Mouse (Mus musculus) olfactory bulb, adult 2 months (tissue): ENCODE measurements around the gene Nol10.

Experiments used
- CTCF ChIP-seq: fragments of 200-500 bp; IDR thresholded peaks from 2 replicates; pipeline ENCODE4 v1.5.1; 2012; ENCODE audit warnings: low read depth, mild to moderate bottlenecking, low read length, moderate library complexity; ENCODE audit not compliant: insufficient read depth
- POLR2A ChIP-seq: fragments of 200-500 bp; IDR thresholded peaks from 2 replicates; pipeline ENCODE4 v1.6.1; 2012; ENCODE audit warnings: mild to moderate bottlenecking, low read depth, low read length, moderate library complexity; ENCODE audit not compliant: insufficient read depth

DNA sequence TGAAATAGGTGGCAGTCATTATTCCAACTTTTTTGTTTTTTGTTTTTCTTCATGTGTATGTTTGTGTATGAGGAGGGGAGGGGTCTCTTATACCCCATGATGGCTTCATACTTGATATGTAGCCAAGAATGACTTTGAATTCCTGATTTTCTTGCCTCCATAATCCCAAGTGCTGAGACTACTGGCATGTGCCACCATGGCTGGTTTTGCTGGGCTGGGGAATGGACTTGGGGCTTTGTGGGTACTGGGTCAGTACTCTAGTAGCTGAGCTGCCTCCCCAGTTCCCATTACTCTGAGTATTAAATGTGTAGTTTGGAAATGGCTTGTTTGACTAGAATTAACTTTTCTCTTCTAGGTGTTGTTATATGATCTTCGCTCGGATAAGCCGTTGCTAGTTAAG, 20.9 kb downstream of the Nol10 start:
- TF ChIP-seq CTCF: no peak
- no peak for TF ChIP-seq POLR2A
